Mouse (Mus musculus): ENCODE results near the gene Mybpc3.

Mybpc3 gene

DNA sequence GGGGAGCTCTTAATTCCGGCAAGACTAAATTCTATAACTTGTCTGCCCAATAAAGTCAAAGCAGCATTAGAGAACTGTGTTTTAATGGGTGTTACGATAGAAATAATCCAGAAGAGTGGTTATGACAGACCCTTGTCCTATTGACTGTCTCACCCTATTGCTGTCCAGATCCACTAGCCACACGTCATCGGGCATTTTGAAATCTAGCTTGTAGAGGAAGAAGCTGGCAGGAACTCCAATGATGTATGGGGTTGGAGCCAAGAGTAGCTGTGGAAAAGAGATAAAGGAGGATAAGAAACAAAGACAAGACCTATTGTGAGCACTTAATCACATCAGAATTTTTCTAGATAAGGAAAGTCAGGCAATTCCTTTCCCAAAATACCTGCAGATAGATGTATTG is 57.5 kb downstream of the Mybpc3 start:
- no peak for DNase-seq

DNA sequence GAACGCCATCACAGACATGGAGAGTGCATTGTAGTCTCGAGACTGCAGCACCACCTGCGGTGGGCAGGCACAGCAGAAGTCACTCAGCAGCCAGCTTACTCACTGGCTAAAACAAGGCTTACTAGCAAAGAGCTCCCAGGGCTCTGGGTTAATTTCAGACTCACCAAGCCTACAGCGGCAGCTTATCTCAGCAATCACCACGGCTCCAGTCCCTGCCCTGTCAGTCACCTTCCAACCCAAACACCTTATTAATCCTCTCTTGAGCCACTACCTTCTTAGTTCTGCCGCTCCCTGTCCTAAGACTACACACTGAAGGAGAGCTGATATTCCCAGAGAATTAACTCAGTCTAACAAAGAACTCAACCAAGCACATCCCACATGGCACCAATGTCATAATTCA is 58.3 kb downstream of the Mybpc3 start:
- DNase-seq: no peak

DNA sequence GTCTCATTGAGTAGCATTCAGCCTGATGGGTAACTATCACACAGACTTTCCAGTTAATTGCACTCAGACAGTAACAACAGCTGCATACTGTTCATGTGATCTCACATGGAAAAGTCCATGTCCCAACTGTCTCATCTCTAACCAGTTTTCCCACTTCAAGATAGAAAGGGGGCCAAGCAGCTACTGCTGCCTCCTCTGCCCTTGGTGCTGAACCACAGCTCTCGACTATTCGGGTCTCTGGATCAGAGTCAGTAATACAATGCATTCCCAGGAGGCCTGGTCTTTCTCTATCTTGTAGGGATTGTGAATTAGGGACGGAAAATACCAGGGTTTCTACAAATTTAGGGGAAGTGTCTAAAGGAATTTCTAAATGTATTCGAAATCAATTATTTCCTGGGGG is 61.9 kb downstream of the Mybpc3 start:
- DNase-seq: no peak

DNA sequence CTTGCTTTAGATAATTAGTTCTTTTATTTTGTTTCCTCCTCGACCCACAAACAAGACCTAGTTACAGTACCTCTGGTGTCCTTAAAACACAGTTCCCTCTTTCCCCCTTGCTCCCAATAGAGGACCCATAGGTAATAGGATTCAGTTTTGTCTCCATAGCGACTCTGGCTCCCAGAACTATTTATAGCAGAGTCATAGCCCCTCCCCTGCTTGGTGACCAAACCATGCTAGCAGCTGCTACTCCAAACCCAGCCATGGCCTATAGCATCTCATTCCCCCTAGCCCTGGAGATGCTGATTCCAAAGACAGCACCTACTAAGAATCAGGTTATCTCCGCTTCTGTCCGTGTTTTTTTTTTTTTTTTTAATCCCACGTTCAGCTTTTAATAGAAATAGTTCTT is 62.8 kb downstream of the Mybpc3 start:
- DNase-seq: no peak

- DNase-seq: peak in 1 of 2 experiments; percentile 26
Observed at GRCm38 (mm10) chr2:91182016-91182404, 64.1 kb downstream of the Mybpc3 start.

DNA sequence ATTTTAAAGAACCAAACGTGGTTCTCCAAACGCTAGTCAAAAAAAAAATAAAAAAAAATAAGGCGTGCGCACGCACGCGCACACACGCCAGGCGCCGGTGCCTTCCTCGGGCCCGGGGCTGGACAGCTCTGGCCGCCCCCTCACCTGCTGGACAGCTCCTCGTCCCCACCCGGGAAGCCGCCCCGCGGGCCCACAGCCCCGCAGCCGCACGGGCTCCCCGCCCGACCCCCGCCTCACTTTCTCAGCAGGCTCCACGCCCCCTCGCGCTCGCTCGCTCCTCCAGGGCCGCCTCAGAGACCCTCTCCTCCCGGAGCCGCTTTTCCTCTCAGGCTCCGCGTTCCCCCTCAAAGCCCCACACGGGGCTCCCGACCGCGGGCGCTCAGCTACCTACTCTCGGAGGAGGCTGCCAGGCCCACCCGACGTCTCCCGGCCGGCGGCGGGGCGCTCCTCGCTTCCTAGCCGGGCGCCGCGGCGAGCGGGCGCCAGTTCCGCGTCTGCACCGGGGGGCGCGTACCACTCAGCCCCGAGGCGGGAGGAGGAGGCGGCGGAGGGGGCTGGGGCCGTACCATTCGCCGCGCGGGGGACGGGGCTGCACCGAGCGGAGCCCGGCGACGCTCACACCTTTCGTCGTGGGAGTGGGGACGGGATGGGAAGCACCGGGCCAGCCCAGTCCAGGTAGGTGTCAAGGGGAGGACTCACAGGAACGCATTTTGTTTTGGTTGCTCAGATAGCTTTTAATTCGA is 64.6 kb downstream of the Mybpc3 start:
- DNase-seq: peak; percentile 86

GRCm38 (mm10) chr2:91183148-91183513 is 65.2 kb downstream of the Mybpc3 start:
- DNase-seq: peak; percentile 98 to 99

- peak; percentile 62 to 75 for DNase-seq
Observed at GRCm38 (mm10) chr2:91183711-91184405, 65.9 kb downstream of the Mybpc3 start, which contains the start of gene Madd. Madd (minus strand) TSS chr2:91183837.

Data from thymus, adult 18-20 months (tissue).